Mouse (Mus musculus) heart, postnatal 4 days (tissue): Measurements from ENCODE around the gene Nes. TPM values are rescaled to one million over a fixed set of nuclear protein-coding genes. Genes with fewer than 3 reads are reported as not detected.

Experiments
- DNase-seq: peaks from one replicate; pipeline ENCODE4 v3.0.0; 2021
- total RNA-seq, 2 experiments: library from RNA; stranded (reverse); gene quantifications; 2 replicates each; pipeline ENCODE4 v1.2.3; 2021

Nes gene
- total RNA-seq, 2 experiments from 2014 or later: 66.5 to 70.4 TPM

DNA sequence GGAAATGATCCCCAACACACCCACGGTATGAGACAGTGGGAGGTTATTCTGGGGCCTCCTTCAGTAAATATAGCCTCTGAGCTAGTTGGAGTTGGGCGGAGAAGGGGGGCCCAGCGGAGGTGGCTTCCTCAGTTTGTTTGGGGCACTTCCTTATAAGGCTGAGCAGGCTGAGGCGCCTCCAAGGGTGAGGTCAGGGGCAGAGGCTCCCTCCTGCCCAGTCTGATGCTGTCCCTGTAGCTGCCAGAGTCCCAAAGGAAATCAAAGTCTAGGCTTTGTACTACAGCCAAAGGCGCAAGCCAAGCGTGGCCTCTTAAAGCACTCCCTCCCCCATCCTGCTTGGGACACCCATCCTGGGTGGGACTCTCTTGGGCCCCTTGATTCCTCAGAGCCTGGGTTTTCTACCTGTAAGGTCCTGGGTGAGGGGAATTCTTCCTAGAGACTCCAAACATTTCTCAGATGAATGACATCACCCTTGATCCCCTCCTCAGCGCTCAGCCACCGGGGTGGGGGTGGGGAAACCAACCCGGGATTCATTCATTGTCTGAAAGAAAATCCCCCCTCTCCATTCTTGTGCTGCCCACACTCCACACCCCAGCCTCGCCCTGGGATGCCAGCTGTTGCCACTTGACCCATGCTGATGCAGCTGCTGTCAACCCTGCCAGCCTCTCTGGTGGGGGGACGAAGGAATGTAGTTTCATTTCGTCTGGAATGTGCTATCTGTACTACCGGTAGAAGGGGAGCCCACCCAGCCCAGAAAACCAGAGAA lies 12.1 kb downstream of the Nes start:
- DNase-seq: peak; percentile 72

DNA sequence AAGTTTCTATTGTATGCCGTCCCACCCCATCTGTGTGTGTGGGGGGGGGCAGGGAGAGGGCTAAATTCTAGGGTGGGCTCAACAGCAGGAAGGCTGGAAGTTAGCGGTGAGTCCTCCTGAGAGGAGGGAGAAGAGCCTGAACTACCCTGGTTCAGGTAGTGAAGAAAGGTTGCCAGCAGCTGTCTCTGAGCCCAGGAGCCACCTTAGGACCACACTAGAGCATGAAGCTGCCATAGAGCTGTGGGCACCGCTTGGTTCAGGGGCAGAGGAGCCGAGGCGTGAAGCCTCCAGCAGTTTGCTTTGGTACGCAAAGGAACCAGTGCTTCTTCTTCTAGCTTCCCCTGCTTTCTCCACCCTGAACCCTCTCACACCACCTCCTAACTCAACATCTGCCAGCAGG lies 12.7 kb downstream of the Nes start:
- DNase-seq: no peak

DNA sequence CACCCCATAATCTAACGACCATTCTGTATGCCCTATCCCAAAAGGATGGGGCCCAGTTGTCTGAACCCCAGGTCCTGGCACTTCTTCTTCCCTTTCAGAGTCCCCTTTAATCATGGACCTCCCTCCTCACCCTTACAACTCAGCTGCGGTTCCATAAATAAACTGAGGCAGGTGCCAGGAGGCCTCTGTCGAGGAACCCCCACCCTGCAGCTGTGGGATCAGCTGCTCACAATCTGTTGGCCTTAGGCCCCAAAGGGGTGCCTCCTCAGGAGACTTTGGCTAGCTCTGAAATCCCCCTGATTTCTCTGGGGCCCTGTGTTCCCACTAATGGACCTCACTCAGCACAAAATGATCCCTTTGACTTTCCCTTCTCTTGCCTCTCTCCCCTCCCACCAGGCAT lies 13.2 kb downstream of the Nes start:
- no peak for DNase-seq

DNA sequence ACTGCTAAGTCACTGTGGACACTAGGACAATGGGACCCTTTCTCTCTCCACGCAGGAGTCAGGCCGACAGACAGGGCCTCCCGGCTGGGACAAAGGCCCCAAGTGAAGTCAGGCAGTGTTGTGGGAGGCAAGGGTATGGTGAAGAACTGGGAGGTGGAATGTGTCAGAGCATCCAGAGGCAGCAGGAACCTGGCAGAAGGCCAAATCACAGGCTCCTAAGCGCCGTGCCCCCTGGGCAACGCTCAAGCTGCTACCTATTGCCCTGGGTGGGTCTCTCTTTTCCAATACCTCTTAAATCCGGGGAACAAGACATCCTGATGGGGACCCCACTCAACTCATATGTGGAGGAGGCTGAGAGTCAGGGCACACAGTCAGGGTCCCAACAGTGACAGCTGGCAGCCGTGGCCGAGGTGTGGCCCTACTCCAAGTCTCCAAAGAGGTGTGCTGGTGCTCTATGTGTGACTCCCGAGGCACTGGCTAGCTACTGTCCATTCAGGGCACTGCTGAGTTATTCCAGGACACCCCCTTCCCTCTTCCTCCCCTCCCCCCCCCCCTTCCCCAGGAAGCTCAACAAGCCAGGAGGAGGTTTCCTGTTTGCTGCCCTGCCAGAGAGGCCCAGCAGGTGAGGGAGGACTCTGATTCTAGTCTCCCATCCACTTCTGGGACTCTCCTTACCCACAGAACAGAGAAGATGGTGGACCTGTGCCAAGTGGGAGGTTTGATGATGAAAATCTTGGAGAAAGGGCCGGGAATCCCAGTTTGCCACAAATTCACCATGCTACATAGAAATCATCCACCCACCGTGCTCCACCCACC lies 14.8 kb downstream of the Nes start:
- peak; percentile 59 for DNase-seq

DNA sequence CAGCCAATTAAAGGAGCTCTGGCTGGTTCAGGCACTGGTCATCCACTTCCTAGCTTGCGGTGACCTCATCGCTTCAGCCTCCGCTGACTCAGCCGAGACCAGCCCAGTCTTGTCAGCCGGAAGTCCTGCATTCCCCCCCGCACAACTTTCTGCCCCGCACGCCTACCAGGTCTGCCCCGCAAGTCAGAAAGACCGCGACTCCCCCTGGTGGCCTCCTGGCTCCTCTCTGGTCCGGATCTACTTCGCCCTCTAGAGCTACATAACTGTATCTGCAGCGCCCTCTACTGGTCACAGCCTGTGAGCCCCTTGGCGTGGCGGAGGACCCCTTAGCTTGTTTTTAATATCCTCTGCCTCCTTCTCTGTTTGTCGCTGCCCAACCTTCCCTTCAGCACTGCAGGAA lies 16.0 kb downstream of the Nes start:
- DNase-seq: peak; percentile 99

DNA sequence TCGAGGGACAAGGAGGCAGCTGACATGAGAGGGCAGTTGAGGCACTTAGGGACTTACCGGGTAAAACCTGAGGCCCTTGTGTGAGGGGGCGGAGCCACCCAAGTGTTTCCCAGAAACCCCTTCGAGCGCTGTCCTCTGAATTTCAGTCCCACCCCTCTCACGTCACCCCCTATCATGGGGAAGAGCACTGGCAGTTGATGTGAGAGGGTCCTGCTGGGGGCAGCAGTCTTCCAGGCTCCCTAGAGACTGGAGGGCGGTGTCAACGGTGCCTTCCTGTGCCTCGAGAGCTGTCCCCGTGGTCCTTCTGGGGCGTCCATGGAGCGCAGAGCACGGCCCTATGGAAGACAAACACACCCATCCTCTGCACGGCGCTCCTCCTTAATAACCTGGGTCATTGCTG lies 16.8 kb downstream of the Nes start:
- peak; percentile 29 for DNase-seq

DNA sequence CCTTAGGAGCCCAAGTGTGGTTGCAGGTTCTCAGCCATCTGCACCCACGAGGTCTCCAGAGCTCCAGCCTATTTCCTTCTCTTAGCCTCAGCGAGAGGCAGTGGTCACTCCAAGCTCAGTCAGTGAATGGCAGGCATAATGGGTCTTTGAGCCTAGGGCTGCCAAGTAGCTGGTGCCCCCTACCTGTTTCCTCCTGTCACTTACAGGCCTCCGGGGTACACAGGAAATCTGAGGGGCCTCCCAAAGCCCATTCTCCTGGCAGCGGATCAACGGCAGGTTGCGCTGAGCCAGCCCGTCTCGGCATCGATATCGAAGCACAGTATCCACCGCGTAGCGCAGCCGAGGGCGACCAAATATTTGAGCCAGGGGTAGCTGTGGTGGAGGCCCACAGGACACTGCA lies 17.2 kb downstream of the Nes start:
- no peak for DNase-seq

DNA sequence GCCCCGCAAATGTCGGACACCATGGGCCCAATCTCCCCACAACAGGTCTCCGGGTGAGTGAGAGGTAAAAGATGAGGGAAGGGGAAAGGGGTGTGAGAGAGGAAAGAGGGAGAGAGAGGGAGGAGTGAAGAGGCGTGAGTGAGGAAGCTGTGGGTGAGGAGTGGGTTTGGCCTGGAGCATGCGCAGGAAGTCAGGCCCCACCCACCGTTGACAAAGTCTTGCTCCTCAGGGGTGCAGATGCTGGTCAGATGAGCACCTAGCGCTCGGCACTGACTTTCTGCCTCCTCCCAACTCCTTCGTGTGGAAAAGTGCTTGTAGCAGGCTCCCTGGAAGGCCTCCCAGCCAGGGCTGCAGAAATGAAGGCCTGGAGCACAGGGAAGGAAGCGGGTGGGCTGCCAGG lies 19.1 kb downstream of the Nes start:
- DNase-seq: no peak

DNA sequence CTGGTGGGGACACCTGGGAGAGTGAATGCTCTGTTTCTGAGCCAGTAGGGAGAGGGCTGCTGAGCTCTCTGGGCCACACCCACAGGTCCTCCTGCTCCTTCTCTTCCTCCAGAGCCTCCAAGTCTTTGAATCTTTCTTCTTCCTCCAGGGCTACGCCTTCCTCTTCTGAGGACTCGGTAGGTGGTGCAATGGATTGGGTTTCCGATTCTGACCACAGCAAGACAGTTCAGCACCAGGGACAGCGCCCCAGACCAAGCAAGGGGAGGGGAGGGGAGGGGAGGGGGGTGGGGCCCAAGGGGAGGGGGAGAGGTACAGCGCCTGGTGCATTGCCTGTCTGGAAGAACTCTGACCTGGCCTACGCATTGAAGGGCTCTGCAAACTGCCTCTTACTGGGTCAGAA lies 22.6 kb downstream of the Nes start:
- DNase-seq: peak; percentile 73

DNA sequence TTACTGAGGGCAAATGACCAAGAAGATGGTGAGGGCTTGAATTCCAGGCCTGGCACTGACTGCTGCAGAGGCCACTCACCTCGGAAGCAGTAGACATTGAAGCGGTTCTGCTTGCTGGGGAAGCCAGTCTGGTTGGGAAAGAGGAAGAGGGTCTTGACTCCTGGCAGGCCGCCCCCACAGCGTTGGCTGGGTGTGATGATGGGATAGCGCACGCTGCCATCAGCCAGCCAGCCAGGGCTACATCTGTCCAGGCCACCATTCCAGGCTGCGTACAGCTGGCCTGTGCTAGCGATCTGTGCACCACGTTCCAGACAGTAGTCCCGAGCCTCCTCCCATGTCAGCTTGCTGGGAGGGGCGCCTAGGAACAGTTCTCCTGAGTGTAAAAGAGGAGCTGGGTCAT lies 24.5 kb downstream of the Nes start:
- no peak for DNase-seq

DNA sequence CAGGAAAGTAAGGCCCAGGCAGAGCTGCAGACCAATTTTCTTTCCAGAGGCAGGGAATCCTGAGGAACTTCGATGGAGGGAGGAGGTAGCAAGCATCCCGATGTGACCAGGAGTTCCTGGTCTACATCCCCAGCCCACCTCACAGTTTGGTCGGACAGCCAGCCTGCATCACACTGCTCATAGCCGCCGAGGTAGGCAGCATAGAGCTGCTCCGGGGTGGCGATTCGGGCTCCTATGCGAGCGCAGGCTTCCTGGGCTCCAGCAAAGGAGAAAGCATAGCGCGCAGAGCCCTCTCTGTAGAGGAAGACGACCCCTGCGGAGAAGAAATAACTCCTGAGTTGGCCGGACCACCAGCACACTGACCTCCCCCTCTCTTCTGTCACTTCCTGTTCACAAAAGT lies 25.5 kb downstream of the Nes start:
- no peak for DNase-seq

DNA sequence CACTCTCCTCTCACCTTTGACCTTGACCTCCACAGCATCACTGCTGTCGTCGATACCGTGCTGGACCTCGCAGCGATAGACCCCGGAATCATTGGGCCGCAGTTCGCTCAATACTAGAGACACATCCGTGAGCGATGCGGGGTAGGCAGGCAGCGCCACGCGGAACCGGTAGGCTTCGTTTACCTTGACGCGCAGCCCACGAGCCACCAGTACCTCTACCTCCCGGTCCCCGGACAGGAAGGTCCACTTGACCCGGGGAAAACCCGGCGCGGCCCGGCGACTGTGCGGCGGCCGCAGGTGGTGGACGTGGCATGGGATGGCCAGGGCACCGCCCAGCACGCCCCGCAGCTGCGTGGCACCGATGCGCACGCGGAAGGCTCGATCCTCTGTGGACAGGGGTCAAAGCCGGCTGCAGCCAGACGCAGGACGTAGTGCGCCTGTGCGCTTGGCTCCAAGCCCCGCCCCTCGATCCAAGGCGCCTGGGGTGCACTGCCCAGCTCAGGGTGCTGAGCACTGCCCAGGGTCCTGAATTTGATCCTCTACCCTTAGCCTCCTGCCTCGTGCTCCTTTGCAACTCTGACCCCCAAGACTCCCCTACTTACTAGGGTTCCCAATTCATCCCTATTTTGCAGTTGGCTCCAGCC lies 26.2 kb downstream of the Nes start:
- peak; percentile 53 for DNase-seq

DNA sequence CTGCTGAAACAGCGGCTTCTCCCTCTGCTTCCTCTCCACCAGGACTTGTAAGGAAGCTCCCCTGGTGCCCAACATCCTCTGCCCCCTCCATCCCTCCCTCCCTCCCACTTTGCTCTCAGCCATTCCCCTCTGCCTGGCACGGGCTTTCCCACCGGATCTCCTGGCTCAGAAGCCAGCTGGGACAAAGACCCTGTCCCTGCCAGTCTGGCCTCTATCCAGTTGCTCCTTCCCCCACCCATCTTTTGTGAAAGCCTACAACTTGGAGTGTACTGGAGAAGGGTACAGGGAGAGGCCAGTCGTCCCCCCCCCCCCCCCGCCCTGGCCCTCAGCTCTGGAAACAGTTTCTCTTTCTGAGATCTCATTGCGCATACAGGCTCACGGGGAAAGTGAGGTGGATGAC lies 27.9 kb downstream of the Nes start:
- no peak for DNase-seq

DNA sequence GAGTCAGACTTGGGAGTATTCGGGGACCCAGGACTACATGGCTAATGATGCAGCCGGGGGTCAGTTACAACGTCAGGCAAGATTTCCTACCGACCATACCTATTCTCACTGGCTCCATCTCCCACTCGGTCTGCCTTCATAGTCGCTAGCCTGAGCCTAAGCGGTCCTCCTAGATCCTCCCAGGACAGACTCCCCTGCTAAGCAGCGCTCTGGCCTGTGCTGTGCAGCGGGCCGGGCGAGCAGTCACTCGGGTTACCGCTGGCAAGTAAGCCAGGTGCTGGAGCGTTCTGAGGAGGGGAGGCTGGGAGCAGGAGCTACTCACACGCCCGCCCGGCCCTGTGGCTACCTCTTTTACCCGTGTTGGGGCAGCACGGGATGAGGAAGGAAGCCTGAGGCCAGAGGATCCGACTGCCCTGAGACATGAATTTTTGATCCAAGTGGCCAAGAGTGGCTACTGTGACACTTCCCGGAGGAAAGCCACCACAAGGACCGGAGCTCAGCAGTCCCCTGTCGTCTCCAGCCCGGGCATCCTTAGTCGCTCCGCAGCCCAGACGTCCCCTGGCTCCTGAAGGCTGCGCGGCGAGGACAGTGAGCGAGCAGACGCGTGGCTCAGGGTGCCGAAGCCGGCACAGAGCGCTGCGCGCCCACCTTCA lies 28.5 kb downstream of the Nes start:
- DNase-seq: no peak

DNA sequence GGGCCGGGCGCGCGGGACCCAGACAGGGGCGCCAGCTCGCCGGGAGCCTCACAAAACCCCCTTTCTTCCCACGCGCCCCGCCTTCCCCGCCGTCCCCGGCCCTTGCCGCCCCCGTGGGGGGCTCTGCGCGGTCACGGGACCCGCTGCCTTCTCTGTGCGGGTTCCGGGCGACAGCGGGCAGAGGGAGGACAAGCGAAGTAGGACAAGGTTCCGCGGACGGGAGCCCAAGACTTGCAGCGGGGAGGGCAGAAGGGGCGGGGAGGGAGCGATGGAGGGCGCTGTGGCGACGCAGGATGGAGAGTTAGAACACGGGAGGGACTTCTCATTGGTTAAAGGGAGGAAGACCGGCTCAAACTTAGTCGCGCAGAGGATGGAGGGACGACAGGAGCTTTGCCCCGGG lies 29.3 kb downstream of the Nes start, which contains the start of gene Bcan:
Bcan (minus strand) TSS at position 50 of the 400 bp plus-strand sequence.
- no peak for DNase-seq

DNA sequence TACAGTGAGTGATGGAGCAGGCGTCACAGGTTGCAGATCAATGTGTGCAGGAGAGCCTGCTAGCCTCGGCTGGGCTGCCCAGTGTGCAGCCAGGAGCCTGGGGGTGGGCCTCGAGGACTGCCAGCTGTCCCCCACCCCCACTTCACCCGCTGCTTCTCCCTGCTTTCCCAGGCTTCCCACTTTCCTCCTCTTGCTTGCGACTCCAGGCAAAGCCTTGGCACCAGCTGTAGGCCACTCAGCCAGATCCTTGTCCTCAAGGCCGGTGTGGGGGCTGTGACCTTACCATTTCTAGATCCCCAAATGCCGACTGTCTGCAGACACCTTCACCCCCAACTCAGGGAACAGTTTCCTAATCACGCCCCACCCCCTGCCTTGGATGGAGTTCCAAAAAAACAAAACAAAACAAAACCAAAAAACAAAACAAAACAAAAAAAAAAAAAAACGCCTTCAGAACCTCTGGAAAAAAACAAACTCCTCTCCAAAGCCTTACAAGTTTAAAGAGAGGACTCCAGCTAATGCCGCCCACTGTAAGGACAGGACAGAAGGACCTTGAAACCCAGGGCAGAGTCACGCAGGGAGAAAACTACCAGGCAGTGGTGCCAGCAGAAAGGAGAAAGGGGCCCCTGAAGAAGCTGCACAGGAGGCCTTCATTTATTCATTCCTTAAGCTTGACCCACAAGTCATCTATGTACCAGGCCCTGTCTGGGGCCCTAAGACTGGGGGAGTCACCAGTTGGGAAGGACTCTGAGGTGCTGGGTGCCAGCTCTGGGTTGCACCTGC lies 30.1 kb downstream of the Nes start:
- DNase-seq: no peak

DNA sequence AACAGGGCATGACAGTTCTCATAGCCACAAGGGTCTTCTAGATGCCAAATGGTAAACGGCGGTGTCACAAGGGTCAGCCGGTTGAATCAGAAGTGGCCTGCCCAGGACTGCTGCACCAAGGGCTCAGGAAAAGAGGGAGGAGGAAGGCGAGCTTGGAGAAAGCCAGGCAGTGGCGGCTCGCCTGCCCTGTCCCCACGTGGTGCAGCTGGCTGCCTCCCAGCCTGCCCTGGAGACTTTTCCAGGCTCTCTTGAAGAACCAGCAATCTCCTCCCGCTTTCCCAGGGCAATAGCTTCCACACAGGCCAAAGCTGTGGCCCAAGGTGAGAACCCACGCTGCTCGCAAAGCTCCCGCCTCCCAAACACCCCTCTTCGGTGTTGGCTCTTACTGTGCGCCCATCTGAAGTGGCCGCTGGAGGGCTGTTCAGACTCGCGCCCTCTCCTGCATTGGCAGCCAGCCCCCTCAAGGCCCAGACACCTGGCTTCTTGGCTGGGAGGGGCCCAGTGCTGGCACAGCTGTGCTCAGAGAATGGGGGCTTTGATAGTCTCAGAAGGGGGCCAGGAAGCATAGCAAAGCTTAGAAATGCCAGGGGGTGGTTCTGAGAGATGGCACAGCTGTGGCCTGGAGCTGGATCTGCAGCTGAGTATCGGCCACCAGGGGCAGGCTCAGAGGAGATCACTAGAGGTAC lies 31.6 kb downstream of the Nes start:
- DNase-seq: no peak

DNA sequence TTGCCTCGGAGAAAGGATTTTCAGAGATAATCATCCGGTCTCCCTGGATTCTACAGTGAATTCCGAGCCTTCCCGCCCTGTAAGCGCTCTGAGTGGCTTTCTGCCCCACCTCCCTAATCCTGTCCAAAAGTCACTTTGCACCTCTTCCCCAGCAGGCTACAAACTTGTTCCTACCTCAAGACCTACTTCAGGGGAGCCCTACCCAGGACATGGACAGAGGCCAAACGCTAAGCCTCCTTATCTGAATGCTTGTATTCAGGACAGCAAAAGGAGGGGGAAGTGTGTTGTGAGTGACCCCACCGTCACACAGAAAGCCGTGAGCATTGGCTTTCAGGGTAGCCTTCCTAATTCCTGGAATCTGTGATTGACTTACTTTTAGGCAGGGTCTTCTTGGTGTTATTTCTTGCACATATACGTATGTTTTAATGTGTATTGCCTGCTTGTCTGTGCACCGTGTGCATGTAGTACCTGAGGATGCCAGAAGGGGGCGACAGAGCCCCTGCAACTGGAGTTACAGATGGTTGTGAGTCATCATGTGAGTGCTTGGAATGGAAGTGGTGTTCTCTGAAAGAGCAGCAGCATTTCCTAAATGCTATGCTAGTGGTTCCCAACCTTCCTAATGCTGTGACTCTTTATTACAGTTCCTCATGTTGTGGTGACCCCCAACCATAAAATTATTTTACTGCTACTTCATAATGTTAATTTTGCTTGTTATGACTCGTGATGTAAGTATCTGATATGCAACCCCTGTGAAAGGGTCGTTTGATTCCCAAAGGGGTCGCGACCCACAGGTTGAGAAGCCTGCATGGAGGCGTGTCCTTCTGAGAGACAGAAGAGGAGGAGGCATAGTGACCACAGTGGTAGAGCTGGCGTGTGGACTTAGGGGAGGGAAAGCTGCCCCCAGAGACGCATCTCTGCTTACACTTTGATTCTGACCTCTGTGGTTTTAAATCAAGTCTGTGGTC lies 35.2 kb downstream of the Nes start:
- DNase-seq: no peak

DNA sequence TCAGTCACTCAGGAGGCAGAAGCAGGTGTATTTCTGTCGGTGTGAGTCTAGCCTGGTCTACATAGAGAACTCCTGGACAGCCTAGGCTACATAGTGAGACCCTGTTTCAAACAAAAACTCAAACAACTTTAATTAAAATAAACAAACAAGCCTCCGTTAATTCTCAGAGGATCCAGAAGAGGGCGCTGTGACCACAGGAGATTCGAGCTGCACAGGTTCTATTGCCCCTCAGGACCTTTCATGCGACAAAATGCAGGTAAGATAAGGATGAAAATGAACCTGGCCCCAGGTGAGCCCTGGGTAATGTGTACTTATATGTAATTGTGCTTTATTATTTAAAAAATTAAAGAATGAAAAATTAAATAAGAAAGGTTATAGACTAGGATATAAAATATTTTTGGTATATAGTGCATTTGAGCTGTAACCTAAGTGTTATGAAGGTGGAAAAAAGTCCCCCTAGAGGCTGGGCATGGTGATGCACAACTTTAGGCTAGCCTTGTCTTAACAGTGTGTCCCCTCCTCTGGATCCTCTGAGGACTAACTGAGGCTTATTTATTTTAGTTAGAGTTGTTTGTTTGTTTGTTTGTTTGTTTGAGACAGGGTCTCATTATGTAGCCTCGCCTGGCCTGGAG lies 39.9 kb downstream of the Nes start:
- DNase-seq: peak; percentile 37
